In the genomic region with DNA sequence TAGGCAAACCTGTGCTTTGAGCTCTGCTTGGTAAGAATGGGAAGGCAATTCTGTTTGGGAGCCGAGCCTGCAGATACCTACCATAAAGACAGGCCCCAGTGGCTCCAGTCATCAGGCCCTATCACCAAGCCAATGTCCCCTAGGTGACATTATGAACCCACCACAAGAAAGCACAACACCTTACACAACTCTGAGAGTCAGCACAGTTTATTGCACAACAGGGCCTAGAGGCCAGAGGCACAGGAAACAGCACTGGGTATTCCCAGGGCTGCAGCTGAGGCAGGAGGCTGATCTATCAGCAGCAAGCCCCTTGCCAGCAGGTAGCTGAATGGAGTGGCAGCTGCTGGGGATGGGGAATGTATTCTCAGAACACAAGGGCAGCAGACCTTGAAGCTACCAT, we compare ENCODE assay signal across 21 mouse cellular contexts. TPM values are rescaled to one million over a fixed set of nuclear protein-coding genes. Genes with fewer than 3 reads are reported as not detected.
"Had no signal": no experiment of that assay in that cellular context is flagged by ENCODE, and none has a peak within 500 bp of the region (broad histone marks: within the 10 kb centered on the region; RNA-seq: fewer than 3 reads in every experiment).

No protein-coding gene starts in this region.

- H3K4me2 ChIP-seq: liver, embryonic 12.5 days; lung, embryonic 15.5 days; midbrain, embryonic 15.5 days; neural tube, embryonic 13.5 days; stomach, embryonic 15.5 days had no signal

- H3K27me3 ChIP-seq: lung, embryonic 15.5 days; midbrain, embryonic 15.5 days; neural tube, embryonic 13.5 days; stomach, embryonic 15.5 days had no signal

- DNase-seq: kidney, adult 8-10 months; retina, postnatal 1 day; right cerebral cortex, postnatal 4 days; thymus, adult 2 months; thymus, postnatal 25 days had no signal

- H3K9ac ChIP-seq: liver, embryonic 12.5 days; lung, embryonic 15.5 days; midbrain, embryonic 15.5 days; neural tube, embryonic 13.5 days; stomach, embryonic 15.5 days had no signal

- H3K9me3 ChIP-seq: limb, embryonic 10.5 days; liver, embryonic 12.5 days; lung, embryonic 15.5 days; midbrain, embryonic 10.5 days; midbrain, embryonic 15.5 days; neural tube, embryonic 13.5 days; stomach, embryonic 15.5 days had no signal

- H3K27ac ChIP-seq: kidney, postnatal 0 days; layer of hippocampus, adult 2 months; limb, embryonic 10.5 days; liver, embryonic 12.5 days; lung, embryonic 15.5 days; midbrain, embryonic 10.5 days; midbrain, embryonic 15.5 days; neural tube, embryonic 13.5 days; stomach, embryonic 15.5 days had no signal

- H3K36me3 ChIP-seq: limb, embryonic 10.5 days; liver, embryonic 12.5 days; lung, embryonic 15.5 days; midbrain, embryonic 10.5 days; midbrain, embryonic 15.5 days; neural tube, embryonic 13.5 days; stomach, embryonic 15.5 days had no signal

- H3K4me3 ChIP-seq: layer of hippocampus, adult 2 months; limb, embryonic 10.5 days; liver, embryonic 12.5 days; lung, embryonic 15.5 days; midbrain, embryonic 10.5 days; midbrain, embryonic 15.5 days; neural tube, embryonic 13.5 days; stomach, embryonic 15.5 days had no signal

- ATAC-seq: liver, embryonic 12.5 days; midbrain, embryonic 15.5 days had no signal

- H3K4me1 ChIP-seq: liver, embryonic 12.5 days; lung, embryonic 15.5 days; midbrain, embryonic 15.5 days; neural tube, embryonic 13.5 days; stomach, embryonic 15.5 days had no signal

RNA-seq across cellular contexts. Expression of a gene that starts 6.4 kb away (rescaled TPM):
- total RNA-seq: layer of hippocampus, adult 2 months; layer of hippocampus, postnatal 10 days; left cerebral cortex, postnatal 14 days had no signal
- polyA plus RNA-seq: kidney, postnatal 0 days; limb, embryonic 10.5 days; liver, embryonic 12.5 days; lung, embryonic 15.5 days; midbrain, embryonic 15.5 days; neural tube, embryonic 13.5 days; testis, adult 2 months; urinary bladder, adult 2 months had no signal

RNA-seq across cellular contexts. Expression of a gene that starts 11.7 kb away (rescaled TPM):
- total RNA-seq: layer of hippocampus, adult 2 months; left cerebral cortex, postnatal 14 days had no signal
- polyA plus RNA-seq: kidney, postnatal 0 days; limb, embryonic 10.5 days; liver, embryonic 12.5 days; liver, embryonic 16.5 days; lung, embryonic 15.5 days; midbrain, embryonic 10.5 days; midbrain, embryonic 15.5 days; stomach, embryonic 15.5 days; urinary bladder, adult 2 months had no signal

RNA-seq across cellular contexts. Expression of a gene that starts 21.4 kb away (rescaled TPM):
- total RNA-seq: layer of hippocampus, adult 2 months; layer of hippocampus, postnatal 10 days; left cerebral cortex, postnatal 14 days had no signal
- polyA plus RNA-seq: kidney, postnatal 0 days; limb, embryonic 10.5 days; limb, embryonic 14.5 days; liver, embryonic 12.5 days; liver, embryonic 16.5 days; lung, embryonic 15.5 days; midbrain, embryonic 10.5 days; neural tube, embryonic 13.5 days; spleen, adult 2 months; stomach, embryonic 15.5 days; testis, adult 2 months; urinary bladder, adult 2 months had no signal

RNA-seq across cellular contexts. Expression of a gene that starts 32.1 kb away (rescaled TPM):
- total RNA-seq: layer of hippocampus, adult 2 months; layer of hippocampus, postnatal 10 days; left cerebral cortex, postnatal 14 days had no signal
- polyA plus RNA-seq: kidney, postnatal 0 days; limb, embryonic 10.5 days; liver, embryonic 12.5 days; liver, embryonic 16.5 days; lung, embryonic 15.5 days; midbrain, embryonic 10.5 days; midbrain, embryonic 15.5 days; neural tube, embryonic 13.5 days; spleen, adult 2 months; stomach, embryonic 15.5 days; testis, adult 2 months; urinary bladder, adult 2 months had no signal

RNA-seq across cellular contexts. Expression of a gene that starts 37.4 kb away (rescaled TPM):
- total RNA-seq: layer of hippocampus, adult 2 months; layer of hippocampus, postnatal 10 days; left cerebral cortex, postnatal 14 days had no signal
- polyA plus RNA-seq: limb, embryonic 10.5 days; limb, embryonic 14.5 days; liver, embryonic 12.5 days; liver, embryonic 16.5 days; lung, embryonic 15.5 days; midbrain, embryonic 10.5 days; midbrain, embryonic 15.5 days; neural tube, embryonic 13.5 days; spleen, adult 2 months; thymus, adult 2 months had no signal
